9 mouse cellular contexts compared by ENCODE assay signal in the genomic region with DNA sequence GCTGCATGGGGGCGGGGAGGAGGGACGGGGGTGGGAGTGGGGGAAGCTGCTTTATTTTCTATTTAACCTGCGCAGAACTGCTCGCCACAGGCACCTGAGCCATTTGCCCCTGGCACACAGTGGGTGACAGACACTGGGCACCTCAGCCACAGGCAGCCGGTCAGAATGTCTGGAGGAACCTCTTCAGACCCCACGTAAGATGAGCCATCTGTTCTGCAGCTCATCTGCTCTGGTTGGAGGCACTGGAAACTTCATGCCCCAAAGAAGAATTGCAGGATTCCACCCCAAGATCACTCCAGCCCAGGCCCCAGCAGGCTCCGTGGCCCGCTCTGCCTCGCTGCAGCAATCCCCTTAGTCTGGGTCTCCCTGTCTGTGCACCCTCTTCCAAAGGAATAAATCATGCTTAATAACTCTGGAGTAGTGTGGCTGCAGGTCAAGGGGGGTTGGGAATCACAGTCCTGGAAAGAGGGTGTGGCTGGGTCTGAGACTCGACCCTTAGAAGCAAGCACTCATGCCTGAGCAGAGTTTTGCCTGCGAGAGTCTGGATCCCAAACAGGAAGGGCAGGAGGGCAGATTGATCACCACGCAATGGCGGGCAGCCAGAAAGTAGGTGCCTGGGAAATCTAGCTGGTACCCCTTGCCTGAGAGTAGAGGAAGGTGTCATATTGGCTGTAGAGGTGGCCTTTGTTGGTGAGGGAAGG. TPM values are rescaled to one million over a fixed set of nuclear protein-coding genes. Genes with fewer than 3 reads are reported as not detected.
DNase-seq lines count a peak whose midpoint lies in the region; ATAC-seq lines count a peak whose summit lies in the region.
"Had no signal": no experiment of that assay in that cellular context is flagged by ENCODE, and none has a peak within 500 bp of the region (broad histone marks: within the 10 kb centered on the region; RNA-seq: fewer than 3 reads in every experiment).

No protein-coding gene starts in this region.

- no peak; the same call in 1 of the 2 replicates for ATAC-seq in heart, embryonic 11.5 days (replicated peaks; ENCODE audit: insufficient number of reproducible peaks, low FRiP score, low TSS enrichment)
- ATAC-seq in hindbrain, embryonic 15.5 days (ENCODE audit: low FRiP score, low read depth) = peak; percentile 36
- 0 out of 2 replicates have a peak, but pooled peaks have one; percentile 4 for ATAC-seq in midbrain, embryonic 12.5 days (ENCODE audit: low FRiP score, low read depth)
- ATAC-seq in erythroid progenitor cell, adult 5-6 weeks (replicated peaks; ENCODE audit: low FRiP score, poor library complexity, severe bottlenecking) = no peak

- H3K4me2 ChIP-seq in heart, embryonic 11.5 days = peak overlapping the region; percentile 59
- peak overlapping the region; percentile 52 for H3K4me2 ChIP-seq in hindbrain, embryonic 15.5 days
- peak overlapping the region; percentile 48 for H3K4me2 ChIP-seq in midbrain, embryonic 12.5 days (replicated peaks)

- WGBS in heart, embryonic 11.5 days (ENCODE audit: insufficient replicate concordance) = 31% methylated on average over 13 of the region's 13 CpGs
- WGBS in hindbrain, embryonic 15.5 days = 34% methylated on average over 13 of the region's 13 CpGs
- 39% methylated on average over 13 of the region's 13 CpGs for WGBS in midbrain, embryonic 12.5 days

- no peak overlapping the region for H3K9ac ChIP-seq in heart, embryonic 11.5 days (ENCODE audit: low read depth, low read length)
- H3K9ac ChIP-seq in hindbrain, embryonic 15.5 days = peak overlapping the region; percentile 21; the same call in 1 of the 2 replicates
- peak overlapping the region; percentile 52; the same call in 1 of the 2 replicates for H3K9ac ChIP-seq in midbrain, embryonic 12.5 days (replicated peaks)

- intact Hi-C loops in heart, postnatal 10 days (cut with DNase I) = no loop called here
- intact Hi-C loops in left cerebral cortex, postnatal 4 days (cut with DNase I) = no loop called here

- peaks cover 21% of the 10 kb centered on the region for H3K4me1 ChIP-seq in heart, embryonic 11.5 days (ENCODE audit: control insufficient read depth, insufficient read depth, low read length)
- peaks cover 24% of the 10 kb centered on the region for H3K4me1 ChIP-seq in hindbrain, embryonic 15.5 days (replicated peaks)
- peaks cover 25% of the 10 kb centered on the region for H3K4me1 ChIP-seq in midbrain, embryonic 12.5 days

- H3K27ac ChIP-seq in heart, embryonic 11.5 days (ENCODE audit: low read depth, low read length) = peak overlapping the region; percentile 62
- H3K27ac ChIP-seq in hindbrain, embryonic 15.5 days (replicated peaks) = peak overlapping the region; percentile 77
- peak overlapping the region; percentile 73 for H3K27ac ChIP-seq in midbrain, embryonic 12.5 days (replicated peaks)

- no peaks in the 10 kb centered on the region for H3K9me3 ChIP-seq in heart, embryonic 11.5 days (replicated peaks; ENCODE audit: control insufficient read depth, low read length)
- no peaks in the 10 kb centered on the region for H3K9me3 ChIP-seq in hindbrain, embryonic 15.5 days
- no peaks in the 10 kb centered on the region for H3K9me3 ChIP-seq in midbrain, embryonic 12.5 days

- no peaks in the 10 kb centered on the region for H3K36me3 ChIP-seq in heart, embryonic 11.5 days (ENCODE audit: control insufficient read depth, insufficient read depth, low read length)
- H3K36me3 ChIP-seq in hindbrain, embryonic 15.5 days = no peaks in the 10 kb centered on the region
- no peaks in the 10 kb centered on the region for H3K36me3 ChIP-seq in midbrain, embryonic 12.5 days

- H3K27me3 ChIP-seq in heart, embryonic 11.5 days (ENCODE audit: control insufficient read depth, insufficient read depth, low read length) = peaks cover 8% of the 10 kb centered on the region
- no peaks in the 10 kb centered on the region for H3K27me3 ChIP-seq in hindbrain, embryonic 15.5 days
- H3K27me3 ChIP-seq in midbrain, embryonic 12.5 days = peaks cover 13% of the 10 kb centered on the region; the same call in 1 of the 2 replicates

- DNase-seq in heart, postnatal 10 days = no peak
- DNase-seq in adrenal gland, postnatal 25 days = peak; percentile 55
- DNase-seq in spleen, postnatal 4 days (ENCODE audit: low spot score in 2 of 2) = no peak
- no peak for DNase-seq in left cerebral cortex, postnatal 4 days

- no peak overlapping the region for H3K4me3 ChIP-seq in heart, embryonic 11.5 days (ENCODE audit: low read depth, low read length)
- peak overlapping the region; percentile 27 for H3K4me3 ChIP-seq in hindbrain, embryonic 15.5 days
- H3K4me3 ChIP-seq in midbrain, embryonic 12.5 days = peak overlapping the region; percentile 23; the same call in 1 of the 2 replicates

RNA-seq across cellular contexts. Expression of a gene that starts 4.0 kb away (rescaled TPM):
- 62.4 and 65.3 TPM in 2 replicates for polyA plus RNA-seq in heart, embryonic 11.5 days (2014; fragmentation: Nextera tagmentation; extraction: Ambion mirVana)
- total RNA-seq in heart, postnatal 10 days (2021) = 10 to 100 TPM; 37.0 to 44.5 TPM
- 231 and 241 TPM in 2 replicates for total RNA-seq in adrenal gland, postnatal 25 days (2021)
- polyA plus RNA-seq in hindbrain, embryonic 15.5 days (2015; fragmentation: Nextera tagmentation; extraction: Ambion mirVana) = 34.1 and 43.6 TPM in 2 replicates
- polyA plus RNA-seq in midbrain, embryonic 12.5 days (2016; fragmentation: Nextera tagmentation; extraction: Ambion mirVana) = 33.9 and 46.5 TPM in 2 replicates
- total RNA-seq in left cerebral cortex, postnatal 4 days (2021) = 10 to 100 TPM in 1 of 2 experiments, 1 to 10 TPM in 1; 6.9 to 13.4 TPM
- total RNA-seq in erythroid progenitor cell, adult 5-6 weeks (2015; ENCODE audit: low replicate concordance) = 75.5 and 85.4 TPM in 2 replicates
- total RNA-seq in erythroid progenitor cell, adult 5-6 weeks (2017; ENCODE audit: low replicate concordance) = 19.1 and 41.8 TPM in 2 replicates

RNA-seq across cellular contexts. Expression of a gene that starts 6.7 kb away (rescaled TPM):
- polyA plus RNA-seq in heart, embryonic 11.5 days (2014; fragmentation: Nextera tagmentation; extraction: Ambion mirVana) = 2.0 and 3.4 TPM in 2 replicates
- total RNA-seq in heart, postnatal 10 days (2021) = 1 to 10 TPM in 1 of 2 experiments, under 1 TPM in 1; 0.96 to 2.0 TPM
- total RNA-seq in adrenal gland, postnatal 25 days (2021) = 26.4 and 27.9 TPM in 2 replicates
- polyA plus RNA-seq in hindbrain, embryonic 15.5 days (2015; fragmentation: Nextera tagmentation; extraction: Ambion mirVana) = 6.6 and 8.5 TPM in 2 replicates
- 2.2 and 3.4 TPM in 2 replicates for polyA plus RNA-seq in midbrain, embryonic 12.5 days (2016; fragmentation: Nextera tagmentation; extraction: Ambion mirVana)
- total RNA-seq in left cerebral cortex, postnatal 4 days (2021) = 1 to 10 TPM; 1.9 to 2.4 TPM
- total RNA-seq in erythroid progenitor cell, adult 5-6 weeks (2015; ENCODE audit: low replicate concordance) = not detected in 2 replicates
- 2.6 TPM in 1 of 2 replicates, not detected in the other for total RNA-seq in erythroid progenitor cell, adult 5-6 weeks (2017; ENCODE audit: low replicate concordance)

RNA-seq across cellular contexts. Expression of a gene that starts 20.4 kb away (rescaled TPM):
- 5.5 and 5.8 TPM in 2 replicates for polyA plus RNA-seq in heart, embryonic 11.5 days (2014; fragmentation: Nextera tagmentation; extraction: Ambion mirVana)
- total RNA-seq in heart, postnatal 10 days (2021) = 10 to 100 TPM; 56.8 to 58.7 TPM
- 53.0 and 61.3 TPM in 2 replicates for total RNA-seq in adrenal gland, postnatal 25 days (2021)
- 6.7 and 8.5 TPM in 2 replicates for polyA plus RNA-seq in hindbrain, embryonic 15.5 days (2015; fragmentation: Nextera tagmentation; extraction: Ambion mirVana)
- 4.4 and 4.9 TPM in 2 replicates for polyA plus RNA-seq in midbrain, embryonic 12.5 days (2016; fragmentation: Nextera tagmentation; extraction: Ambion mirVana)
- 10 to 100 TPM; 16.8 to 19.7 TPM for total RNA-seq in left cerebral cortex, postnatal 4 days (2021)
- 0.84 and 1.1 TPM in 2 replicates for total RNA-seq in erythroid progenitor cell, adult 5-6 weeks (2015; ENCODE audit: low replicate concordance)
- total RNA-seq in erythroid progenitor cell, adult 5-6 weeks (2017; ENCODE audit: low replicate concordance) = 4.0 and 4.6 TPM in 2 replicates

RNA-seq across cellular contexts. Expression of a gene that starts 20.6 kb away (rescaled TPM):
- 0.54 and 1.3 TPM in 2 replicates for polyA plus RNA-seq in heart, embryonic 11.5 days (2014; fragmentation: Nextera tagmentation; extraction: Ambion mirVana)
- under 1 TPM in 1 of 2 experiments, not detected in 1; 0.37 TPM for total RNA-seq in heart, postnatal 10 days (2021)
- 0.70 TPM in 1 of 2 replicates, not detected in the other for total RNA-seq in adrenal gland, postnatal 25 days (2021)
- 0.34 TPM in 1 of 2 replicates, not detected in the other for polyA plus RNA-seq in hindbrain, embryonic 15.5 days (2015; fragmentation: Nextera tagmentation; extraction: Ambion mirVana)
- 0.34 and 0.42 TPM in 2 replicates for polyA plus RNA-seq in midbrain, embryonic 12.5 days (2016; fragmentation: Nextera tagmentation; extraction: Ambion mirVana)
- total RNA-seq in left cerebral cortex, postnatal 4 days (2021) = under 1 TPM in 1 of 2 experiments, not detected in 1; 0.52 TPM
- total RNA-seq in erythroid progenitor cell, adult 5-6 weeks (2015; ENCODE audit: low replicate concordance) = not detected in 2 replicates
- 1.3 TPM in 1 of 2 replicates, not detected in the other for total RNA-seq in erythroid progenitor cell, adult 5-6 weeks (2017; ENCODE audit: low replicate concordance)
- total RNA-seq: hematopoietic stem cell, adult 5-6 weeks had no signal

RNA-seq across cellular contexts. Expression of a gene that starts 39.0 kb away (rescaled TPM):
- 0.11 TPM in 2 replicates for polyA plus RNA-seq in heart, embryonic 11.5 days (2014; fragmentation: Nextera tagmentation; extraction: Ambion mirVana)
- under 1 TPM; 0.55 to 0.77 TPM for total RNA-seq in heart, postnatal 10 days (2021)
- total RNA-seq in adrenal gland, postnatal 25 days (2021) = 0.43 and 1.2 TPM in 2 replicates
- polyA plus RNA-seq in hindbrain, embryonic 15.5 days (2015; fragmentation: Nextera tagmentation; extraction: Ambion mirVana) = 3.4 and 4.3 TPM in 2 replicates
- 0.60 and 1.0 TPM in 2 replicates for polyA plus RNA-seq in midbrain, embryonic 12.5 days (2016; fragmentation: Nextera tagmentation; extraction: Ambion mirVana)
- 10 to 100 TPM; 31.9 to 39.5 TPM for total RNA-seq in left cerebral cortex, postnatal 4 days (2021)
- total RNA-seq in erythroid progenitor cell, adult 5-6 weeks (2015; ENCODE audit: low replicate concordance) = not detected in 2 replicates
- not detected in 2 replicates for total RNA-seq in erythroid progenitor cell, adult 5-6 weeks (2017; ENCODE audit: low replicate concordance)

Comparison
In these comparisons a context has a peak if more than half of its experiments do, and no peak if none do; other contexts are left out.
1. ATAC-seq: peak in hindbrain, embryonic 15.5 days (single experiment) and midbrain, embryonic 12.5 days (single experiment); none in heart, embryonic 11.5 days (single experiment) and erythroid progenitor cell, adult 5-6 weeks (single experiment).
2. Peak in every context shown above with its lines, with median percentiles within 50 percentile points of each other: H3K27ac ChIP-seq and H3K4me2 ChIP-seq.